Mouse (Mus musculus): ENCODE measurements around the gene Slc2a5.

GRCm38 (mm10) chr4:150096309-150096708 lies 22.8 kb upstream of the Slc2a5 start:
- no peak for TF ChIP-seq CTCF (IDR thresholded peaks at IDR 0.05; ENCODE audit: control insufficient read depth, insufficient read depth, low read length)
- no peak for TF ChIP-seq POLR2A (IDR thresholded peaks at IDR 0.05; ENCODE audit: borderline replicate concordance, control insufficient read depth, low read depth, low read length)

Measured in bone marrow, adult 2 months (tissue).